Mouse (Mus musculus) liver, embryonic 14.5 days (tissue): ENCODE data around the gene Rabgap1l. TPM values are rescaled to one million over a fixed set of nuclear protein-coding genes. Genes with fewer than 3 reads are reported as not detected.

ENCODE experiments used
- ATAC-seq: fragments of 200-750 bp; cut with Nextera tagmentation; 2 replicates; pipeline ENCODE4 v1.8.0; 2017; ENCODE audit warnings: moderate number of reproducible peaks, mild to moderate bottlenecking, moderate library complexity; ENCODE audit not compliant: insufficient read depth
- DNase-seq, 3 experiments: peaks; one replicate each; pipeline ENCODE4 v3.0.0-alpha.2; 2012 to 2013; ENCODE audit warnings: low read depth in 3 of 3, low spot score in 3 of 3
- H3K27ac ChIP-seq: fragments of 300-500 bp; sonication (generic); 2 replicates; pipeline ENCODE4 v1.5.1; 2014; ENCODE audit warnings: moderate library complexity, mild to moderate bottlenecking, control low read depth, inconsistent platforms
- H3K27me3 ChIP-seq: fragments of 300-500 bp; sonication (generic); 2 replicates; pipeline ENCODE4 v1.6.1; 2014; ENCODE audit warnings: mild to moderate bottlenecking, low read length, moderate library complexity; ENCODE audit not compliant: control insufficient read depth, insufficient read depth
- H3K36me3 ChIP-seq: fragments of 300-500 bp; sonication (generic); replicated peaks from 2 replicates; pipeline ENCODE4 v1.6.1; 2014; ENCODE audit warnings: low read depth; ENCODE audit not compliant: control insufficient read depth, insufficient read depth
- H3K4me1 ChIP-seq, 2 experiments: fragments of 200-500 bp in 1 of 2; fragments of 300-500 bp in 1 of 2; sonication (generic) in 1 of 2; replicated peaks; 2 replicates each; pipeline ENCODE4 v1.6.1; 2012 to 2014; ENCODE audit warnings: antibody characterized with exemption in 1 of 2, inconsistent platforms in 1 of 2, low read length in 1 of 2; ENCODE audit not compliant: control insufficient read depth in 2 of 2, insufficient read depth in 2 of 2
- H3K4me2 ChIP-seq: fragments of 300-500 bp; sonication (generic); 2 replicates; pipeline ENCODE4 v1.6.1; 2014; ENCODE audit warnings: low read depth, mild to moderate bottlenecking, control low read depth, moderate library complexity
- H3K4me3 ChIP-seq, 2 experiments: fragments of 200-500 bp in 1 of 2; fragments of 300-500 bp in 1 of 2; sonication (generic) in 1 of 2; 2 replicates each; pipeline ENCODE4 v1.5.1; 2012 to 2014; ENCODE audit warnings: low read depth in 2 of 2, low read length in 2 of 2, mild to moderate bottlenecking in 2 of 2, control low read depth in 1 of 2, inconsistent platforms in 1 of 2, moderate library complexity in 1 of 2; ENCODE audit not compliant: insufficient read depth in 1 of 2
- H3K9ac ChIP-seq: fragments of 300-500 bp; sonication (generic); replicated peaks from 2 replicates; pipeline ENCODE4 v1.6.1; 2014; ENCODE audit warnings: mild to moderate bottlenecking, control low read depth, moderate library complexity
- H3K9me3 ChIP-seq: fragments of 300-500 bp; sonication (generic); 2 replicates; pipeline ENCODE4 v1.6.1; 2016; ENCODE audit warnings: low read length, mixed read lengths; ENCODE audit not compliant: control insufficient read depth
- CTCF ChIP-seq: IDR thresholded peaks from 2 replicates; pipeline ENCODE4 v1.5.1; 2016; ENCODE audit warnings: antibody characterized with exemption, low read depth, control low read depth
- EP300 ChIP-seq: IDR thresholded peaks from 2 replicates; pipeline ENCODE4 v1.6.1; 2016; ENCODE audit warnings: antibody characterized with exemption, low read depth
- WGBS: fragments of 180-500 bp; shearing (Covaris S2); extraction: QIAGEN DNeasy Blood & Tissue Kit; methylation state at CpG from one replicate; pipeline ENCODE4 v1.1.7; 2014; ENCODE audit not compliant: insufficient replicate concordance; 5-methylcytosine and 5-hydroxymethylcytosine counted together
- polyA plus RNA-seq, 2 experiments: library from polyadenylated mRNA; depleted of rRNA in 1 of 2; stranded (reverse) in 1 of 2; unstranded in 1 of 2; fragments of >200 nt; fragmentation: Nextera tagmentation in 1 of 2; extraction: Ambion mirVana in 1 of 2; gene quantifications; 2 replicates each; pipeline versions ENCODE4 v1.2.1 to v1.2.3; 2012 to 2014

Rabgap1l gene
- polyA plus RNA-seq, 2 experiments = 18.7 to 27.5 TPM

- no peak overlapping the region for H3K9ac ChIP-seq
- H3K27ac ChIP-seq = no peak overlapping the region
- DNase-seq (no peak), ATAC-seq (no peak)
- TF ChIP-seq EP300 = no peak
- no peaks in the 10 kb centered on the region for H3K36me3 ChIP-seq
- H3K27me3 ChIP-seq = no peaks in the 10 kb centered on the region
- H3K4me3 ChIP-seq = no peak overlapping the region
- no peaks in the 10 kb centered on the region for H3K9me3 ChIP-seq
- H3K4me2 ChIP-seq = no peak overlapping the region
- H3K4me1 ChIP-seq = no peaks in the 10 kb centered on the region
- WGBS = 73% methylated on average over 4 of the region's 4 CpGs
Observed at GRCm38 (mm10) chr1:160518552-160518951, 274.5 kb downstream of the Rabgap1l start.

DNA sequence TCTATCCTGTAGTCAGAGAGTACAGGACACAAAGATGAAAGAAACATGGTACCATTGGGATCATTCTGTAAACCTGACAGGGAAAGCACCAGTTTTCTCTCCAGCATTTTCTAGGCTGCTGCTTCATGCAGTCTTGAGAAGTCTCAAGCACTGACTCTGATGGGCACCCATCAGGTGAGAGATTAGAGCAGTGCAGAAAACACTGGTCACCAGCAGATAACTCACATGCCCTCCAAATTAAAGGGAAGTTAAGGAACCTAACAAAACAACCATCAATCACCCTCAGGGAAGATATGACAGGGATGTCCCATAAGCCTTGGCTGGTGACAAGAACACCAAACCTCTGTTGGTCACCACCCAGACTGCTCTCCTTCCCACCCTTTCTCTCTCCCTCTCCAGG is 285.2 kb downstream of the Rabgap1l start:
- H3K27ac ChIP-seq = no peak overlapping the region
- H3K4me1 ChIP-seq = no peaks in the 10 kb centered on the region
- H3K27me3 ChIP-seq = no peaks in the 10 kb centered on the region
- no peak for ATAC-seq
- no peak for DNase-seq
- H3K4me3 ChIP-seq = no peak overlapping the region
- H3K4me2 ChIP-seq = no peak overlapping the region
- H3K9me3 ChIP-seq = no peaks in the 10 kb centered on the region
- H3K9ac ChIP-seq = no peak overlapping the region
- no peaks in the 10 kb centered on the region for H3K36me3 ChIP-seq
- TF ChIP-seq CTCF = no peak
- TF ChIP-seq EP300 = no peak

GRCm38 (mm10) chr1:160496906-160497577 is 296.0 kb downstream of the Rabgap1l start:
- H3K27ac ChIP-seq = no peak overlapping the region
- ATAC-seq (no peak), DNase-seq (no peak)

GRCm38 (mm10) chr1:160485731-160486130 is 307.3 kb downstream of the Rabgap1l start:
- TF ChIP-seq EP300 = no peak
- TF ChIP-seq CTCF = no peak
- no peak overlapping the region for H3K4me3 ChIP-seq

More at GRCm38 (mm10) chr1:160496906-160497577, 296.0 kb downstream of the Rabgap1l start:
- no peaks in the 10 kb centered on the region for H3K4me1 ChIP-seq
- H3K4me3 ChIP-seq = no peak overlapping the region
- TF ChIP-seq CTCF (no peak), EP300 (no peak)
- WGBS = 76% methylated on average over 3 of the region's 3 CpGs
- H3K9ac ChIP-seq = no peak overlapping the region
- no peak overlapping the region for H3K4me2 ChIP-seq
- no peaks in the 10 kb centered on the region for H3K9me3 ChIP-seq
- H3K27me3 ChIP-seq = no peaks in the 10 kb centered on the region
- H3K36me3 ChIP-seq = no peaks in the 10 kb centered on the region

GRCm38 (mm10) chr1:160485028-160485427 is 308.0 kb downstream of the Rabgap1l start:
- DNase-seq (no peak), ATAC-seq (no peak)
- Histone ChIP-seq H3K4me1 (no peaks in the 10 kb centered on the region), H3K4me2 (no peak overlapping the region), H3K9me3 (no peaks in the 10 kb centered on the region), H3K27me3 (no peaks in the 10 kb centered on the region), H3K9ac (no peak overlapping the region), H3K36me3 (no peaks in the 10 kb centered on the region), H3K4me3 (no peak overlapping the region), H3K27ac (no peak overlapping the region)
- WGBS = 81% methylated on average over 7 of the region's 7 CpGs
- TF ChIP-seq EP300 (no peak), CTCF (no peak)

More at GRCm38 (mm10) chr1:160485731-160486130, 307.3 kb downstream of the Rabgap1l start:
- no peaks in the 10 kb centered on the region for H3K9me3 ChIP-seq
- H3K4me2 ChIP-seq = no peak overlapping the region
- no peaks in the 10 kb centered on the region for H3K36me3 ChIP-seq
- 50% methylated on average over 3 of the region's 3 CpGs for WGBS
- H3K4me1 ChIP-seq = no peaks in the 10 kb centered on the region
- DNase-seq = no peak
- no peak for ATAC-seq
- H3K27ac ChIP-seq = no peak overlapping the region
- no peaks in the 10 kb centered on the region for H3K27me3 ChIP-seq
- H3K9ac ChIP-seq = no peak overlapping the region
